Mouse (Mus musculus): ENCODE measurements around the gene Sp2. TPM values are rescaled to one million over a fixed set of nuclear protein-coding genes. Genes with fewer than 3 reads are reported as not detected.

The Sp2 gene
- total RNA-seq, 2 experiments from 2014 or later: 11.2 TPM

DNA sequence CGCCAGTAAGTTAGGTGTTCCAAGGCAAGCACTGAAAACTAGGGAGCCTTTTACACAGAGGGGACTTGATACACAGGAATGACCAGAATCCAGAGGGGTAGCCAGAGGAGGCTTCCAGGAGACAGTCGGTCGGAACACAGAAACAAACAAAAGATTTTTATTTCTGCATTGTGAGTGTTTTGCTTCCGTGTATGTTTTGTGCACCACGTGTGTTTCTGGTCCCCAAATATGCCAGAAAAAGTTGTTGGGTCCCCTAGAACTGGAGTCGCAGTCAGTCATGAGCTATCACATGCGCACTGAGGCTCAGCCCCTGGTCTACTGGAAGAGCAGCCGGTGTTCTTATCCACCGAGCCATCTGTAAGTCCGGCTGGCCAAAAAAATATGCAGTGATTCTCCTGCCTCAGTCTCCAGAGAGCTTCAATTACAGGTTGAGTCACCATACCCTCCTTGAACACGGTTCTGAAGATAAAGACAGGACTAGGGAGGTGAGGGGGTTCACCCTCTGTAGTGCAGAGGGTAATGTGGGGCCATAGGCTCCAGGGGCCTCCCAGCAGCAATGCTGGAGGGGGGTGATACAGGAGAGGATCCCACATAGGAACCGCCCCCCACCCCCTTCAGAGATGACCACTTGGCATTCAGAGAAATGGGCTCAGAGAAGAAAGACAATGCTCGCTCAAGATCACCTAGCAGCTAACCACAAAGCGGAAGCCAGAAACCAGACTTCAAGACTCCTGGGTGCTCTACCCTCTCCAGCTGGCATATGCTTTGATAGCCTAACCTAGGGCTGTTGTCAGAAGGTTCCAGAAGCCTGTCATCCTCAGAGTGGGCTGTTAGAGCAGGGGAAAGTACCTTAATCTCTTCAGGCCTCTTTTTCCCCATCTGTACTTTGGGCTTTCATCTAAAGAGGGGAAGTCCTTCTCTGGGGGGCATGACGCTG, 13.3 kb upstream of the Sp2 start:
- no peak for DNase-seq (ENCODE audit: low spot score)

DNA sequence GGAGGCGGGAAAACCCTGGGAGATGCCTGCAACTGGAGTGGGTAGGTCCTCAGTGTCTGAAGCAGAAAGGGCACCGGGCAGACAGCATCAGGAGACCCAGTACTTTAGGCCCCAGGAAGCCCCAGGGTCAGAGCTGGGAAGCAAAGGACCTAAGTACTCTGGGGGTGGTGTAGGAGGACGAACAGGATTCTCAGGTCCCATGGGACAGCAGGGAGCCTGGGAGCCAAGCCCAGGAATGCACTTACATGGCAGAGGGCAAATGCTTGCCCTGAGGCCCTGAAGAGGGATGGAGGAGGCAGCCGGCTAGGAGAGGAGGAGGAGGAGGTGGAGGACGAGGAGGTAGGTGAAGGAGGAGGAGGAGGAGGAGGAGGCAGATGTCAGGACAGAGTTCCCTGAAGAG, 12.3 kb upstream of the Sp2 start:
- DNase-seq (ENCODE audit: low spot score): no peak

DNA sequence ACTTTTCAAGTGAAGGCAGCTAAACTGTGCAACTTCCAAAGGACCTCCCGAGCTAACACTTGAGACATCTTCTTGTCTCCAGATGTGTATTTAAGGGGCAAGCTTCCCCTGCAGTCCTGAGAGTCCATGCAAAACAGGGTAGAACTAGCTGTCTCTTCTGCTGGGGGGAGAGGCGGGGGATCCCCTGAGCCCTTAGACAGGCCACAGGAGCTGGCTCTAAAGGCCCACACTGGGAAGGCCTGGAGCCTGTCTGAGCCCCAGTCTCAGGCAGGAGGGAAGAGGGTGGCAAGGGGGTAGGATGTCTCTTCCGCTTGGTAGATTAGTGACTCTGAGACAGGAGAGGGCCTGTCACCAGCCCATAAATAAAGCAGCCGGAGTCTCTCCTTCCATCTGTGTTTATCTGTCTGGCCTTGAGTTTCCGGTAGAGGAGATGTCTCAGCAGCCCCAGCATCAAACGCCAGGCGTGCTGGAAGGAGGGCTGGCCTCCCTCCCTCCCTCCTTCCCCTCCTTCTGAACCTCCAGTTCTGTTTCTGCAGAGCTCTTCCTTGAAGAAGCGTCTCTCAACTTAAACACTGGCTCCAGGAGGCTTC, 10.1 kb upstream of the Sp2 start:
- DNase-seq (ENCODE audit: low spot score): no peak

DNA sequence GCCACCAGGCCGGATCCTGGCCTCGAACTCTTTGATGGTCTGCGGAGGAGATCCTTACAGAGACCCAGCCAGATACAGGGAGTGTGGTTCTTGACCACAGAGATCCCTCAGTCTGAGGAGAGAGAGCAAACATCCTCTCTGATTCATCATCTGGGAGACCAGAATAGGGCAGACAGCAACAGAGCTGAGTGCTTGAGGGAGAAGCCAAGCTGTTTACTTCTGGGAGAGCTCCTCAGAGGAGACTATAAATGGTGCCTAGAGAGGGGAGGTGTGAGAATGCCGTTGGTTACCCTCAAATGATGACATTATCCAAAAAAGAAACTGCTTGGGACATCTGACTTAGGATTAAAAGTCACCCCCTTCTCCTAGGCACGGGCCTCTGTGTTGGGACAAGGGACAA, 8.7 kb upstream of the Sp2 start:
- no peak for DNase-seq (ENCODE audit: low spot score)

DNA sequence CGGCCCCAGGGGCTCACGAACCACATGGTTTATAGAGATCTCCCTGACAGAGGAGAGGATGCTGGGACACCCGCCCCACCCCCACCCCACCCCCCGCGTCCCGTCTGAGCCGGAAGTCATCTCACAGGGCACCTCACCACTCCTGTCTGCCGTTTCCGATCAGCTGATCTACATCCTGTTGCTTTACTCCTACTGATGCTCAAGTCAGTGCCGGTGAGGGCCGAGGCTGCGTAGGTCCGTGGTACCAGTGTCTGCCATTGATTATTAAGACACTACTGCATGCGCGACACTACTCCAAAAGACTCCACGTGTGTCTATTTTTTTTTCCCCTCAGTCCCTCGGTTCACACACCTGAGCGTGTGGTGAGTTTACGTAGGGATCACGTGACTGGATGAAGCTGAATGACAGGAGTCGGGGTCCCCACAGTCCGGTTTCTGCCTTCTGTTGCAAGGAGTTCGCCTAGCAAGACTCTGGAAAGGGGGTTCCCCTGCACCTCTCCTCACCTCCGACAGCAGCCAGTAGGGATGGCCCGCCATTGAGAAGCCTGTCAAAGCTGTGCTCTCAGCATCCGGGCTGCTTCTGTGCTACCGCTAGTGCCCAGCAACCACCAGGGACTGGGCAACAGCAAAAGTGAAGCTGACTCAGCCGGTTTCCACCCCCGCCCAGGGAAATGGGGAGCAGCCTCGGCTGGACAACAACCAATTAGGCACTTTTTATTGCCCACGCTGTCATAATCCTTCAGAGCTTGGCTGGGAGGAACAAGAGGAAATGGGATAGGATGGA, 5.3 kb upstream of the Sp2 start:
- DNase-seq (ENCODE audit: low spot score): no peak

DNA sequence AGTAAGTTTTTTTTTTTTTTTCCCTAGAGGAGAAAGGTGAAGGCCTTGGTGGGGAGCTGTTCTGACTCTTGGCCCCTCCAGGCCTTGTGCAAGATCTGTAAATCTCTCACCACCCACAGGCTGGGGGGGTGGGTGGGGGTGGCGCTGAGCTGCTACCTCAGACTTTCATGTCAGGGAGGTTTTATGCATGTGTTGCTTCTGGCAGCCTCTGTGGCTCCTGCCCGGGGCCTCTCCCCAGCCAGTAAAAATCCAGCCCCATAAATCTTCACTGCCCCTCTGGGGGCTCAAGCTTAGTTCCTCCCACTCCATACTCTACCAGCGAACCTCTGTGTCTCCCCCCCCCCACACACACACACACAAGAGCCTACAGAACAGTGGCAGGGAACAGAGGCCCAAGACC, 3.7 kb upstream of the Sp2 start:
- no peak for DNase-seq (ENCODE audit: low spot score)

DNA sequence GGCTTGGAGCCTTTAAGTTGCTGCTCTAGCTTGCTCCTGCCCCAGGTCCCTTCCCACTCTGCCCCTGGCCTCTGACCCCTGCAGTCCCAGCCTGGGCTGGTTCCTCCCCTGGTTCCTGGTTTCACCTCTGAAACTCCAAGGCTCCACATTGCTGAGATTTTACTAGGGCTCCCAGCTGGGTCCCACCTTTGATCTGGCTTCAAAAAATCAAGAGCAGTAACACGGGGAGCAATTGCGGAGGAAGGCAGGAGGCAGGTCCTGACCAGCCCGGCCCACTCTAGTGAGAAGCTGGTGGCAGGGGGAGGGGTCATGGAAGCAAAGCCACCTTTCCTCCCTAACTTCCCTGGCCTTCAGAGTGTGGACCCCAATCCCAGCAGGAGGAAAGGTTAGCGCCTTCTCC, 2.1 kb upstream of the Sp2 start:
- no peak for DNase-seq (ENCODE audit: low spot score)

DNA sequence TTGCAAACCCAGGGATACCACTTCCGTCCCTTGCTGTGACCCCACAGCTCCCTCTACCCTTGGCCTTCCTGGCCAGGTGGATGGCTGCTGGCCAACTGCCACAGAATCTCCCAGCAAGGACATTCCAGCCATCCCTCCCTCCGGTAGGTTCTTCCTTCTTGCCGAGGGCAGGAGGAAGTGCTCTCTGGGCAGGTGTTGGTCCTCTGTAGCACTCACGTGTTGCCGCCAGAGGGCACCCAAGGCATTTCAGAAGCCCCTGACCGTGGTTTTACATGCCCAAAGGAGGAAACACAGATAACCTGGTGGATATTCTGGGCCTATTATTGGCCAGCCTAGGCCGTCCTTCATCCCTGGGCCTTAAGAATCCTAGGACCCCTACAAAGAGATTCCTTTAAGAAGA, 404 bp downstream of the Sp2 start:
- DNase-seq (ENCODE audit: low spot score): peak; percentile 78

DNA sequence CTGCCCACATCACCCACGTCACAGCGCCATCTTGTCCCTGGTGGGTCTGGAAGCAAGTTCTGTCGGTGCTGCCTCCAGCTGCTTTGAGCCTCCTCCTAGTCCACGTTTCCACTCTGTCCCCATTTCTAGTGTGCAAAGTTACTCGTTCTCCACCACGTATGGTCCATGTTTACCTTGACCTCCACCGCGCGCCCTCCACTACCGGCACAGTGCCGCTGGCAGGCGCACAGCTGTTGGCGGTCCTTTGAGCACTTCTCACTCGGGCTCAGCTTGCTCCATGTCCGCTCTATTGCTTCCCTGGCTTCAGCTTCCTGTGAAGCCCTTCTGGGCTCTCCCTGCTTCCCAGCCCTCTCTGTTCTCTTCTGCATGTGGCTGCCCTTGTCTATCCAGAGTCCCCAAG, 1.3 kb downstream of the Sp2 start:
- DNase-seq (ENCODE audit: low spot score): no peak

DNA sequence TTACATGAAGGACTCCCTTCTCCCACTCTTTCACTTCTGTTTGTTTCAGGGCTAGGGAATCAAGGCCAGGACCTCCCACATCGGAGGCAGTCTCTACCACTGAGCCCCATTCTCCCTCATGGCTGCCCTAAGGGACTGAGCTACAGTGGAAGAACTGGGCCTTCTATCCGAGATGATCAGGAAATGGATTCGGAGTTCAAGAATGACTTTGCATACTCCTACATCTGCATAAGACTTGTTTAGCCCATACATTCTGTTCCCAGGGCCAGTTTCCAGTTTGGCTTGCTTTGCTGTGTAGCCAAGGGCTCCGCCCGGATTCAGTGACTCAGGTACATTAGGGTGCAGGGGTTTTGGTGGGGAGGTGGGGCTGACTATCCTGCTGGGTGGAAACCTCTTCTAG, 2.7 kb downstream of the Sp2 start:
- no peak for DNase-seq (ENCODE audit: low spot score)

DNA sequence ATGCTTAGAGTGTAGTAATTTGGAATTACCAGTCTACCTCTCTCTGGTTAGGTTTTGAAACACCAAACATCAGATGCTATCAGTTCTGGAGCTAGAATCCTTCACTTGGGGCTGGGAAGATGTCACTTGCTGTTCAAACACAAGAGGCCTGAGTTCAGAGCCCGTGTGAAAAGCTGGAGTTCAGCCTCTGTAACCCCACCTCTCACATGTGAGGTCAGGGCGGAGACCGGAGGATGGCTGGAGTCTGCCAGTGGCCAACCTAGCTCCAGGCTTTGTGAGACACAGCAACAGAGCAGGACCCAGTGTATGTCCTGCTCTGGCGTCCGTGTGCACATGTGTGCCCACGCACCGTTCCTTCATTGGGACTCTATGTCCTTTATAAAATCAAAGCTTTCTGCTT, 3.4 kb downstream of the Sp2 start:
- no peak for DNase-seq (ENCODE audit: low spot score)

DNA sequence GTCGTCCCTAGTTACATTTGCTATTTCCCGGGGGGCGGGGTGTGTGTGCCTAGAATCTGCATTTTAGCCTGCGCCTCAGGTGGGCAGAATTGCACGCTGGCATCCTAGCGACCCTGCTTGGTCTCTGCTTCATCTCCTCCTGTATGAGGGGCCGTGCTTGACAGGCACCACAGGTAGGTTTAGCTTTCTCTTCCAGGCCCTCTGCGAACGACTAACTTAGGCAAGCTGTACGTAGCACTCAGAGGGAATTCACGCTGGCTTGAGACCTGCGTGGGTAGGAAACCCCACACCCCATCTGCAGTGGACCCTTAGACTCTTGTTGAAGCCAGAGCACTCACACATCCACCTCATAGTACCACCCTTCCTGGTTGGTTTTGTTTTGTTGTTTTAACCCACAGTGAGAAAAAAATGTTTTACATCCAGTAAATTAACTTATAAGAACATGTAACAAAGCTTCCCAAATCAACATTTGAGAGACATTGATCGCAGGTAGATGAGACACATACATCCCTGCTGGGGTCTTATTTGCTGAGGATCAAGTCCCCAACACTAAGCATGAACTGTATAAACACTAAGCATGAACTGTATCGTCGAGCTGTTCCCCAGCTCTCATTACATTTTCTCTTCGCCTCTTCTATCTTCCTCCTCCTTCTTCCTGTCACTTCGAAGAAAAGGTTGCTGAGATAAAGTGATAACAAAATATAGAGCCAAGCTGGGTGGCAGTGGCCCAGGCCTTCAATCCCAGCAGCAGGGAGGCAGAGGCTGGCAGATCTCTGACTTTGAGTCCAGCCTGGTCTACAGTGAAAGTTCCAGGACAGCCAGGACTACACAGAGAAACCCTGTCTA, 4.1 kb downstream of the Sp2 start:
- no peak for DNase-seq (ENCODE audit: low spot score)

DNA sequence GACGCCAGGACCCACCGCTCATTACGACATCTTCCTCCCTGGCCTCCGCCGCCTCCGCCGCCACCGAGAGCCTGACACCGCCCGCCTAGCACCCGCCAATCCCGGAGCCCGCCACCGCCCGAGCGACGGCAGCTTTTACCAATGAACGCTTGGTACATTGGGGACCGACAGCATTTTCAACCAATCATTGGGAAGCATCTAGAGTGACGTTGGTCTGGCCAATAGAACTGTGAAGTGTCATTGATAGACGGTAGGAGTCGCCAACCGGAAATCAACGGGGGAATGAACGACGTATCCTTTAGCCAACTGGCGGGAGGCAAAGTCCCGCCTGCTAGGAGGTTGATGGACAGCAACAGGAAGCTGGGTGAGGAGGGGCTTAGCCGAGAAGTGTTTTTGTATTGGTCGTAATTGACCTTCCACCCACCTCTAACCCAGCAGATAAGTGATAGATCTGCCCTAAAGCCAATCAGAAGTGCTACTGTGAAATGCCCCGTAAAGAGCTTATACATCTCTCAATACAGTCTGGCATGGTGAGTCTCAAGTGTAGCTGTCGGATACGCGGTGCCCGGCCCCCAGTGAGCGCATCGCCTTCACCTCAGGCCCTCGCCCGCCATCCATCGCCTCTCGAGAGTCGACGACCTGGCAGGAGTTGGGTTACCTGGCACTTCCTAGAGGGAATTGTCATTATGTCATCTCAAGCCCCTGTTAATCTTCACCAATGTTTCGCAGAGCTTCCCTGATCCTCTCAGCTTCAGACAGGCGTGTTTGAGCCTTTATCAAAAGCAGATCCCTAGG, 5.0 kb downstream of the Sp2 start:
- peak; percentile 100 for DNase-seq (ENCODE audit: low spot score)

DNA sequence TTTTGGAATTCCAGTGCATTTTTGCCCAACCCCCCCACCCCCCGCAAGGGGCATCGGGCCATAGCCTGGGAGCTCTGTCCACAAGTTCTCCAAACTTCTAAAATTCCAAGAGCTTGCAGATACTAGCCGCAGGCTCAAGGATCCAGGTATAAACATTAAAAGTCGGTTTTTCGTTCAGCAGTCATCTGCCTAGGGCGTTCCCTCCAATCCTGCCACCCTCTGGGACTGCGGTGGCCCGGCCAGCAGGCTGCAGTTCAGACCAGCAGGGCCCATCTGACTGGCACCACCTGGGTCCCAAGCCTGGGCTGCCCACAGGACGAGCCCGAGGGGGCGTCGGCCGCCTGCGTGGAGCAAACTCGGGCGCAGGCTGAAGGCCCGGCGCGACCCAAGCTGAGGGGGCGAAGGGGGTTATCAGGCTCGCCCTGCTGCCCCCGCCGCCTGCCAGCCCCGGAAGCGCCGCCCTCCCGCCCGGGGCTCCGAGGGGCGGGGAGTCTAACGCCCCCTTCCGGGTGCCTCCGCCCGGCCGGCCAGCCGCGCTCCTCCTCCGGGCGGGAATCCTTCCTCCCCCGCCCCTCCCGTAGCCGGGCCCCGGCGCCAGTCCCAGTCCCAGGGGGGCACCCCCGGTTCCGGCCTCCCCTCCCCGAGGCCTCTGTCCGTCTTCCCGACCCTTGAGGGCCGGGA, 5.7 kb downstream of the Sp2 start:
- peak; percentile 85 for DNase-seq (ENCODE audit: low spot score)

DNA sequence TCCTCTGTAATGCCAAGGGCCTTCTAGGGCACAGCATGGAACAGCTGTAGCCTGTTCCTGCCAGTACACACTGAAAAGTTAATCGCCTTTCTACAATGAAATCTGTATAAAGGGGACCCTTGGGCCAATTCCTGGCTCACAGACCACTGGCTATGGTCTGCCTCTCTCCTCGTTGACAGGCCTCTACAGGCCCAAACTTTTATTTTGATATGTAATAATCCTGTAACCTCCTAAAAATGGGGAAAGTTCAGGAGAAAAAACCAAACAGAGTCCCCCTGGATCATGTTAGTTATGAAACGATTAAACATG, 6.4 kb downstream of the Sp2 start:
- DNase-seq (ENCODE audit: low spot score): no peak

DNA sequence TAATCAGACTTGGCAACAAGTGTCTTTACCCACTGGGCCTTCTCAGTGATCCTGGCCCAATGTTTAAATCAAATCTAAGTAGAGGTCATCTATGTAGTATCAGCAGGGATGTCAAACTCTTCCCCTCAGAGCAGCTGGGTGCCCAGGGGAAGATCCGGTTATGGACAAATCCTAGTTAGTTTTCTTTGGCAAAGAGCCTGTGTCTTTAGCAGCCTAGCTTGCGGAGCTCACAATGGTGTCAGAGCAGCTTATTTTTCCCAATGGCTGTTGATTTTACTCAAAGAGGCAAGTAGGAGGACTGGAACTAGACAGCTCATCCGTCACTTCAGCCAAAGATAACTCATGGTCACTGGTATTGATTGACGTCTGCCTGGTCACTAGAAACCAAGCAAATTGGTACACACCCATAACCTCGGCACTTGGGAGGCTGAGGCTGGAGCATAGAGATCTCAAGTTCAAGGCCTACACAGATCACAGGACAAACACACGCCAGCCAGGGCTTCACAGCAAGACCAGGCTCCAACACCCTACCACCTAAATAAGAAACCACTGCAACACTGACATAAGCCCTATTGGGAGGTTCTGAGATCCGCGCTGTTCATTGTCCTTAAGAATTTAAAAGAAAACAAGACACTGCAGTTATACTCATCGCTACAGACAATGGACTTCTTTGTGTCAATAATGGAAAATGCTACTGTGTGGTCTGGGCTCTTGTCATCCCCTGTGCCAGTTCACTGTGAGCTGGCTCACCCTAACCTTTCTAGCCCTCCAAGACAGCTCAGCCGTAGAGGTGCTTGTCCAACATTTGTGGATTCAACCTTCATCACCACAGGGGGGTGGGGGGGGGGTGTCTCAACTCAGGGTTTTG, 7.0 kb downstream of the Sp2 start:
- DNase-seq (ENCODE audit: low spot score): no peak

DNA sequence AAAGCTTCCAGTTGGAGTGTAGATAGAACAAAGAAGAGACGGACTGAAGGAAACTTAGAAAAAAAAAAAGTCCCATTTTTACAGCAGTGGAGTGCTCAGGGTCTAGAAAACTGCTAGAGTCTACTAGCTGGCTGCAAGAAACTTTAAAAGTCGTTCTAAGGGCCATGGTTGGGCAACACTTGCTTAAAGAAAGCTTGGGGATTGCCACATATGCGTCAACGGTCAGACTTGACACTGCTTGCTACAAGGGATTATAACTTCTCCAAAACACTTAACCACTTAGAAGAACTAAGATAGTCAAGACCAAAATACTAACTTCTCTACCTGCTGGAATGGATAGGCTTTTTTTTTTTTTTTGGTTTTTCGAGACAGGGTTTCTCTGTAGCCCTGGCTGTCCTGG, 7.9 kb downstream of the Sp2 start:
- DNase-seq (ENCODE audit: low spot score): no peak

DNA sequence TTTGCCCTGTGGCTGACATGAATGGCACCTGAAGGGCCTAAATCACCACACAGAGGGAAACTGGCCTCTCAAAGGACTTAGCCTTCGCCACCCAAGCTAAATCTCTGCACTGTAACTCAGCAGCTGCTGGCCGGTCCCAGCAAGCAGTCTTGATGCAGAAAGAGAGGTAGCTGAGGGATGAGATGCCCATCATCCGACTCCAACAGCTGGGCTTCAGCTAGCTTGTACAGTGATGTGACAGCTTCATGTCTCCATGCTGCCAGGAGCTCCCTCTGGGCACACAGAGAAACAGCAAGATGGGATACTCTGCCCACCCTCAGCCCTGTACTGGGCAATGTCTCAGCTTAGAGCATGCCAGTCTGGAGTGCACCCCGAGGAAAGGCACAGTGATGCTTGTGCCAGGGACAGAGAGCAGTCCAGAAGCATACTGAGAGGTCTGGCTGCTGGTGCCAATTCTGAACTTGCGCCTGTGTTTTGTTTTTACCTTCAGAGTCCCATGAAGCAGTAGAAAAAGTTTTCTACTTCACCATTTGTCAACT, 9.3 kb downstream of the Sp2 start:
- DNase-seq (ENCODE audit: low spot score): peak; percentile 63

DNA sequence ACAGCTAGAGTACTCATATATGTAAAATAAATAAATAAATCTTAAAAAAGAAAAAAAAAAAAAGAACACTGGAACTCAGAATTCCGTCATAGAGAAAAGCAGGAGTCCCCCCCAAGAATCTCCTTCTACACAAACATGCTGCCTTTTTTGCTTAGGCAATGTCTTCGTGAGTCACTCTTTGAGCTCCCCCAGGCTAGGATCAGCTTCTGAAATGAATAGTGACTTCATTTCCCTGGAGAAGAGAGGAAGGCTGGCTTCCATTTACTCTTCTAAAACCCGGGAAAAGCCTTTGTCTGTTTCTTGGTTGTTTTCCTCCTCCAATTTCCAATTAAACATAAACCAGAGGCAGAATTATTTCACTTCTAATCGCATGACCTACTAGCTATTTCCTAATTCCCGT, 9.9 kb downstream of the Sp2 start:
- peak; percentile 57 for DNase-seq (ENCODE audit: low spot score)

All from gastrocnemius, adult 18-20 months (tissue).